Mouse (Mus musculus) thymus, postnatal 36 days (tissue): ENCODE data around the gene Kl.

ENCODE experiments used
- DNase-seq, 2 experiments: peaks; one replicate each; pipeline ENCODE4 v3.0.0; 2022; ENCODE audit warnings: mixed read lengths in 2 of 2

Kl gene

DNA sequence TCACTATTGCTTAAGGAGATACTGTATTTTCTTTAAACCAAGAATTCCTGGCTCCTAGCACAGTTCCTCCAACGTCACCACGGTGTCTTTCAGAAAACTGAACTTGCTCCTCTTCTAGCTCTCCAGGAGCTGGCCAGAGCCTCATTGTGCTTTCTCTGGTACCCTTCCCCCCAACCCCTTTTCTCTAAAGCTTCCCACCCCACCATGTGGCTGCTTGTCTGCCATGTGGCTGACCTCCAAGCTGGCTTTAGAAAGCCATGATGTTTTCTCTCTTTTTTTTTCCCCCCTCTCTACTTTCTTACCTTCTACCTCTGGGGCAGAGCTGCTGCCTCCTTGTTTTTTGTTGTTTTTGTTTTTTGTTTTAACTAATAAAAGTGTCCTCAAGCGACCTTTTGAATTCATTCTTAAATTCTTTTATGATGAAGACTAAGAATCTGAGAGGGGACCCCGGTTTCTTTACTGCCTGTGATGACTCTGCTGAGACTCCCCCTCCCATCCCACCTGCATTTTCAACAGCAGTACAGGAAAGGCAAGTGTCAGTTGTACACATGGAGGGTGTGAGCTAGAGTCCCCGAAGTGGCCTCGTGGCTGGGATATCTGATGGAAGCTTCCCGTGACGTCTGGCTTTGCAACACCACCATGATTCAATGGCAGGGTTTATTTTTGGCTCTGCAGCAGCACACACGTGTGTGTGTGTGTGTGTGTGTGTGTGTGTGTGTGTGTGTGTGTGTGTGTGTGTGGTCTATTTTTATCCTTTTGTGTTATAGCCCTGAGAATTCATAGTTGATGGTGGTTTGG lies 82.5 kb downstream of the Kl start:
- no peak for DNase-seq

DNA sequence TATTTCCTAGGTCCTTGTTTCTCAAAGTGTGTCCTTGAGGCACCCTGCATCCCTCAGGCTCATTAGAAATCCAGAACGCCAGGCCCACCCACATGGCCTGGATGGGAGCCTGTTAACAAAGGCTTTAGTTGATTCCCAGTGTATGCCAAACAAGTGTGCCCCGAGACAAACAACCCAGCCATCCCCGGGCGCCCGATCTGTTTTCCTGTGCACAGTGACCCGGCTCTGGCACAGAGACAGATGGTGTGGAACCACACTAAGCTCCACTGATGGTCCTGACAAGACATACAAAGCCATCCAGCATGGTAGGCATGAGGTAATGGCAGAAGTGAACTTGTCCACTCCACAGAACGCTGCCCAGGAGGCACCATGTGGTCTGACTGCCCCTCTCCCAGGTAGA lies 85.5 kb downstream of the Kl start:
- no peak for DNase-seq

DNA sequence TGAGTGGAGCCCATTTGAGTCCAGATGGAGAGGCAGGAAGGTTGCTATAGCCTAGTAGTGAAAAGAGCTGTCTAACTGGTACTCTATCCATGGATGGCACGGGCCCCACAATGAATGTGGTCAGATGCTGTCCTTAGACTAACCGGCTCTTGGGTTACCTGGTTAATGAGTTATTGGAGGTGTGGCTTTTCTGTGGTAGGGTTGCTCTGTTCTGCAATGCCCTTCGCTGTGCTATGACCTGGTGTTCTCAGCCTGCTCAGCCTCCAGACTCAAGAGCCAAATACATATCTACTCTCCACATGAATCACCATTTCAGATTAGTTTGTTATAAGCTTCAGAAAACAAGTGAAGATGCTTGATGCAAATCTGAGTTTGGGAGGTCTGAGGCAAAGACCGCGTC lies 90.5 kb downstream of the Kl start:
- DNase-seq: no peak
